Mouse (Mus musculus): ENCODE data around the gene Leng8. TPM values are rescaled to one million over a fixed set of nuclear protein-coding genes. Genes with fewer than 3 reads are reported as not detected.

Leng8 gene
- total RNA-seq, 2 experiments from 2014 or later: 125 to 149 TPM

Other genes starting within 250 kb of the Leng8 start
- gene Gm14548, start 238.9 kb upstream of the Leng8 start, total RNA-seq (2021): not detected
- gene Lilra6, start 221.5 kb upstream of the Leng8 start, total RNA-seq (2021): under 1 TPM in 1 of 2 experiments, not detected in 1; 0.16 TPM
- gene Lair1, start 73.8 kb upstream of the Leng8 start, total RNA-seq (2021): 1 to 10 TPM; 5.9 to 7.1 TPM
- 100 to 1,000 TPM; 597 TPM for gene Ttyh1, start 17.6 kb upstream of the Leng8 start, total RNA-seq (2021)
- gene Leng9, start 13.3 kb downstream of the Leng8 start, total RNA-seq (2021): 1 to 10 TPM; 6.0 to 6.9 TPM
- 1 to 10 TPM; 3.6 to 4.1 TPM for gene Cdc42ep5, start 27.8 kb downstream of the Leng8 start, total RNA-seq (2021)
- gene Lilra5, start 100.7 kb downstream of the Leng8 start, total RNA-seq (2021): under 1 TPM in 1 of 2 experiments, not detected in 1; 0.16 TPM
- not detected for gene Ncr1, start 200.7 kb downstream of the Leng8 start, total RNA-seq (2021)

Measured in left cerebral cortex, adult 18-20 months (tissue).